Mouse (Mus musculus) embryo, embryonic 9.5 days (tissue): ENCODE results near the gene Zfp280b.
"Not testable (repeated sequence)": the region's sequence is repeated elsewhere in the genome, so short reads cannot be mapped to it uniquely, and the experiment has no call there.

ENCODE experiments used
- DNase-seq: peaks from one replicate; pipeline ENCODE4 v3.0.0-alpha.2; 2017; ENCODE audit errors: extremely low spot score

The Zfp280b gene

DNA sequence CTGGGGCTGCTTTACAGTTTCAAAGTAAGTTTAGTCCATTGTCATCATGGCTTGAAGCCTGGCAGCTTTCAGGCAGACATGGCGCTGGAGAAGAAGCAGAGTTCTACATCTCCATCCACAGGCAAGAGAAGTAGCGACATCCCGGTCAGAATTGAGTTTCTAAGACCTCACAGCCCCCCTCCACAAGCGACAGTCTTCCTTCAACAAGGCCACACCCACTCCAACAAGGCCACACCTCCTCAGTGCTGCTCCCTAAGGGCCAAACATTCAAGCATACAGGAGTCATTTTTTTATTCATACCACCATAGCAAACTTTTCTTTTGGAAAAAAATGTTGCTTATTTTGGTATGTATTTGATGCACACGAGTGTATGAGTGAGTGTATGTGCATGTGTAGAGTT lies 2.0 kb upstream of the Zfp280b start:
- no peak for DNase-seq

DNA sequence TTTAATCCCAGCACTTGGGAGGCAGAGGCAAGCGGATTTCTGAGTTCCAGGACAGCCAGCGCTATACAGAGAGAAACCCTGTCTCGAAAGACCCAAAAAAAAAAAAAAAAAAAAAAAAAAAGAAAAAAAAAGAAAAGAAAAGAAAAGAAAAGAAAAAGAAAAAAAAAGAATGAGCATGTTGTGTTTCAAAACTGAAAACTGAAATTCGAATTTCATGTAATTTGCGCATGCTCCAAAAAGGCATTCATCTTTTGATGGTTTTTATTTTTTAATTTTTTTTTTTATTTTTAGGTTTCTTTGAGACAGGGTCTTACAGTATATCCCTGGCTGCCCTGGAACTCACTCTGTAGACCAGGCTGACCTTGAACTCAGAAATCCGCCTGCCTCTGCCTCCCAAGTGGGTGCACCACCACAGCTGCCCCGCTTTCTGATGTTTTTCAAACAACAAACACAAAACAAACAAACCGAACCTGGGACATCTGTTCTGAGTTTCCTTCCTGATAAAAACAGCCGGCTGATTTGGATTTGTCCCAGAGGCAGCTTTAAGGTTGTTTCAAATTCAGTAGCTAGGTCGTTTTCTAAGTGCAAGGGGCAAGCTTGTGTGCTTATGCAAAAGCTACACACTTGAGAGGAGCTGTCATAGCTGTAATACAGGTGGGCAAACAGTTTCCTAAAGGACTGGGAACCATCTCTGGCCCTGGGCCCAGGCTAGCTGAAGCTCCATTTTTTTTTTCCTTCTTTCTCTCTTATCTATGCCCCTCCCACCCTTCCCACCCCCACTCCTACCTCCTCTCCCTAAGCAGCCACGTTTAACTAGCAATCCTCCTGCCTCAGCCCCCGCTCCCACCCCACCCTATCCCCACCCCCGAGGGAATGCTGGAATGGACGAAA lies 694 bp upstream of the Zfp280b start:
- DNase-seq = no peak

DNA sequence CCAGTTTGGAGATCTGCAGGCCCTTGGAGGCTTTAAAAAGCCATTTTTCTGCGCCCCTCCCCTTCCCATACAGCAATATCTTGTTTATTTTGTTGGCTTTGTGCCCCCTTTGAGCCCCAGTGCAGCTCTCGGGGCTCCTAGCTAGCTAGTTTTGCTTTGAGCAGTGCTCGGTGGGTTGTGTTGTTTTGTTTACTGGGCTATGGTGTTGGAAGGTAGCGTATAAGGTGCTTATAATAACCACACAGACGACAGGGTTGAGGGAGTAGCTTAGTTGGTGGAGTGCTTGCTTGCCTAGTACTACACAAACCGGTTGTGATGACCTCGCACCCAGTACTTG lies 637 bp downstream of the Zfp280b start:
- DNase-seq = no peak

DNA sequence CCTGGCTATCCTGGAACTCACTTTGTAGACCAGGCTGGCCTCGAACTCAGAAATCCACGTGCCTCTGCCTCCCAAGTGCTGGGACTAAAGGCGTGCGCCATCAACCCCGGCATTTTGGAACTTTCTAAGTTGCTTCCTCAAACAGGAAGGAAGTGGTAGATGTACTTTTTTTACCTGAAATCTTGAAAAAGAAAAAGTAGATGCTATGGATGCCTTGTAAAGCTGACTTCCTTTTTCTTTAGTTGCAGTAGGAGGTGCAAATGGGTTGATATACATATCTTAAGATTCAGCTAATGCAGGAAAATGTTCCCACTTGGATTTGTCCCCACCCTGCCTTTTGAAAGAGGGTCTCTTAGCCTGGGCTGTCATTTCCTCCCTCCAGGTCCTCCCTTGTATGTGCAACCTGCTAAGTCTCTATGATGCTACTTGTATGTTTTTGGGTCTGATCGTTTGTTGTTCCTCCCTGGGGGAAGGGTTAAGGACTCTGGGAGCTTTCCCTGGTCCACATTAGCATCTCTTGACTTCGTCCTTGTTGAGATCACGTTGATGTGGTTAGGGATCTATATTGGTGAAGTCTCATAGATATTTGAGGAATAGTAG lies 1.7 kb downstream of the Zfp280b start:
- DNase-seq = no peak

DNA sequence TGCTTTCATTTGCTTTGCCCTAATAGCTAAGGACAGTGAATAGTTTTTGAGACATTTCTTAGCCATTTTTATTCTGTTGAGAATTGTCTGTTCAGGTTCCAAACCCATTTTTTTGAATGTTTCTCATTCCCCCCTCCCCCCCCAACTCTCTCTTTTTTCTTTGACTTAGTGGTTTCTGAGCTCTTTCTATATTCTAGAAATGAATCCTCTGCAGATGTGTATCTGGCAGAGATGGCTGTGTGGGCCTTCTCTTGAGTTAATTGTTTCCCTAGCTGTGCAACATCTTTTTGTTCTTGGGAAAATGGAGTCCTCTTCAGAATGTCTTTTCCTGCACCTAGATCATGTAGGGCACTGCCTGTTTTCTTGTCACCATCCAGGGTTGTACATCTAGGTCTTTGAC lies 2.8 kb downstream of the Zfp280b start:
- DNase-seq = no peak

DNA sequence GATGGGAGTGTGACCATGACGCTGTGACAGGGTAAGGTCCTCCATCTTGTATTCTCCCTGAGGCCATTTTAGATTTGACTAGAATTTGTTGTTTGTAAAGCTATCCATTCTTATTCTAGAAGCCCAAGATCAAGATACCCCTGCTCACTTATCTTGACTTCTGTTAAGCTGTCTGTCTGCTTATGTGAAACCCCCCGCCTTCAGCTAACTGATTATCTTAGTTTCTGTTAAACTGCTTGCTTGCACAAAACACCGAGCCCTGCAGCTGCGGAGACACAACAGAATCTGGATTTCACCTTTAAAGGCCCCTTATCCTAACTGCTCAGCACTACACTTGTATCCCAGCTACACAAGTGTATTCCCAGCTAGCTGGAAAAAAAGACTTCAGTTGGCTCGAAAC lies 4.5 kb downstream of the Zfp280b start:
- no peak for DNase-seq

DNA sequence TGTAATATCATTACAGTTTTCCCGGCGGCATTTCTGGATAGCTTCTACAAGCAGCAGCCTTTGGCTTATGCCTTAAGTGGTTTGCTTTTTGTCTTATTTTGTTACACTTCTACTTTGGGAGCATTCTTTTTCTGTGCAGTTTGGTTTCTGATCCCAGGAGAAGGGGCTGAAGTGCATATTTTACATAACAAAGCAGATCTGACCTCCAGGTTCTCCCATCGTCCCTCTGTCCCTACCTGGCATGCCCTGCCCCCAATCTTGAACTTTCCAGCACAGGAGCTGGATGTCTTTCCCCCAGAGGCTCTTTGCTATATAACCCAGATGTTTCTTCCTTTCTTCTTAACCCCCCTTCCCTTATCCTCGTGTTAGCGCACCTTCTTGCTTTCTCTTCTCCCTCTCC lies 12.9 kb downstream of the Zfp280b start:
- DNase-seq = no peak

DNA sequence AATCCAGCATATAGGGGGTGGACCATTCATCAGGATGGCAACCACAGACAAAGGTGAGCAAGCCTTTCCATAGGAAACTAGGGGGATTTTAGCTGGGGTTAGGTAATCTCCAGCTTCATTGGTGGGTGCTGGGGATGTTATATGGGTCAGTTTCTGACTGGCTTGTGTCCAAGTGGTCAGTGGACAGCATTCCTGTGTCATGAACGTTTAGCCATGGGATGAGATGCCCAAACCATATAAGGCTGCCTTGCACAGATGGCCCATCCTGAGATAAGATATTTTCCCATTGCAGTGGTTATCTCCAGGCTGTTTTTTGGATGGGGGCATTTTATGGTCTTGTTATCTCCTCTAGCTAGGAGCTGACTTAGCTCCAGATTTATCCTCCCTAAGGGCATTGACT lies 14.3 kb downstream of the Zfp280b start:
- no peak for DNase-seq

DNA sequence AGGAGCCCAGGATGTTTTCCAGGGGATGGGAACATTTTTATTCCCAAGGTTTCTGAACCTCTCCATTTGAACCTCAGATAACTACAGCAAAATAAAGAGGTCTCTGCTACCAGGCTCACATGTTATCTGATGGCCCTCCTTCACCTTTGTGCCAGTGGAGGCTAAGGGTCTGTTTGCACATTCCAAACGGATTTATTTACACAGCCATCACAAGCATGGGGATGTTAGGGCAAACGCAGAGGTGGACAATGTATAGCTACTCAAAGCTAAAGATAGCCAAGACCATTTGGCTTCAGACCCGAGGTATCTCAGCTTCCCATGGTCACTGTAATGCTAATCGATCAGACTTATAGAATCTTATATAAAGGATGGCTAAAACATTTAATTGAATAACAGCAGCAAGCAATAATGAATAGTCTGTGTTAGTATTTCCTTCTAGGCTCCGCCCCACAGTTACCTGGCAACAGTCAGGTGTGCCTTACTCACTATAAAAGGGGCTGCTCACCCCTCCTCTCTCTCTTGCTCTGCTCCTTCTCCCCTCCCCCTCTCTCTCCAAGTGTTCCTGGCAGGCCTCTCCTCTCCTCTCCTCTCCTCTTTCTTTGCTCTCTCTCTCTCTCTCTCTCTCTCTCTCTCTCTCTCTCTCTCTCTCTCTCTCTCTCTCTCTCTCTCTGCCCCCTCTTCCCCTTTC lies 14.9 kb downstream of the Zfp280b start:
- no peak for DNase-seq

DNA sequence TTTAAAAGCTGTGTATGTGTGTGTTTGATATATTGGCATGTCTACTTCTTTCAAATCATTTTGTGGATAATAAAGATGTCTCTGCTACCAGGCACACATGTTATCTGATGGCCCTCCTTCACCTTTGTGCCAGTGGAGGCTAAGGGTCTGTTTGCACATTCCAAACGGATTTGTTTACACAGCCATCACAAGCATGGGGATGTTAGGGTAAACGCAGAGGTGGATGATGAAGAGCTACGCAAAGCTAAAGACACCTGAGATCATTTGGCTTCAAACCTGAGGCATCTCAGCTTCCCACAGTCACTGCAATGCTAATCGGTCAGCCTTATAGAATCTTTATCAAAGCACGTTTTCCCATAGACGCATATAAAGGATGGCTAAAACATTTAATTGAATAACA lies 16.5 kb downstream of the Zfp280b start:
- DNase-seq = no peak

DNA sequence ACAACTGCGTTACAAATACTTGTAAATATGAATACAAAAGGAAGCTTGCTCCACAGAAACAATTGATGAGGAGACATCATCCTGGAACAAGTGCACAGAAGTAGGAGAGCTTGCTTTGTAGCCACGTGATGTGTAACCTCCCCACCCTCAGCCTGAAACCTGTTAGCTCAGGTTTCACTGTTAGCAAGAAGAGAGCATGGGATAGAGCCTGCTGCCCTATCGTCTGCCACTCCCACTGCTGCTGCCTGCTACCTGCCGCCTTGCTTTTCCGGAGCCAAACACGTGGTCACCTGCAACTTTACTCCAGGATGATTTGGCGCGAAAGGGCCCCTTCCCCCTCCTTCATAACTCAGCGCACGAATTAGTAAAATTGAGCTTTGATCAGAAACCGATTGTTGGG lies 19.4 kb downstream of the Zfp280b start:
- no peak for DNase-seq

DNA sequence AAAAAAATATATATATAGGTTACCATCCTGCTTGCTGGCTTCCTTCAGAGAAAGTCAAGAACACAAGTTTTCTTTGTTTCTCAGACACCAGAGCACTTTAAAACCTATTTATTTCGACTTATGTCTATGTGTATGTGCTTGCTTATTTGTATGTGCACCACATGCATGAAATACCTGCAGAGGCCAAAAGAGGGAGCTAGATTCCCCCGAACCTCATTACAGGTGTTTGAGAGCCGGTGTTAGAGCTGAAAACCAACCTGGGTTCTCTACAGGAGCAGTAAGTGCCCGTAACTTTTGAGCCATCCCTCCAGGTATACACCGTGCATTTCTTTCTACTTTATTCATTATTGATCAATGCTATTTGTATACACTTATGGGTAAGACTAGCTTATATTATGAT lies 30.0 kb downstream of the Zfp280b start:
- DNase-seq = no peak

DNA sequence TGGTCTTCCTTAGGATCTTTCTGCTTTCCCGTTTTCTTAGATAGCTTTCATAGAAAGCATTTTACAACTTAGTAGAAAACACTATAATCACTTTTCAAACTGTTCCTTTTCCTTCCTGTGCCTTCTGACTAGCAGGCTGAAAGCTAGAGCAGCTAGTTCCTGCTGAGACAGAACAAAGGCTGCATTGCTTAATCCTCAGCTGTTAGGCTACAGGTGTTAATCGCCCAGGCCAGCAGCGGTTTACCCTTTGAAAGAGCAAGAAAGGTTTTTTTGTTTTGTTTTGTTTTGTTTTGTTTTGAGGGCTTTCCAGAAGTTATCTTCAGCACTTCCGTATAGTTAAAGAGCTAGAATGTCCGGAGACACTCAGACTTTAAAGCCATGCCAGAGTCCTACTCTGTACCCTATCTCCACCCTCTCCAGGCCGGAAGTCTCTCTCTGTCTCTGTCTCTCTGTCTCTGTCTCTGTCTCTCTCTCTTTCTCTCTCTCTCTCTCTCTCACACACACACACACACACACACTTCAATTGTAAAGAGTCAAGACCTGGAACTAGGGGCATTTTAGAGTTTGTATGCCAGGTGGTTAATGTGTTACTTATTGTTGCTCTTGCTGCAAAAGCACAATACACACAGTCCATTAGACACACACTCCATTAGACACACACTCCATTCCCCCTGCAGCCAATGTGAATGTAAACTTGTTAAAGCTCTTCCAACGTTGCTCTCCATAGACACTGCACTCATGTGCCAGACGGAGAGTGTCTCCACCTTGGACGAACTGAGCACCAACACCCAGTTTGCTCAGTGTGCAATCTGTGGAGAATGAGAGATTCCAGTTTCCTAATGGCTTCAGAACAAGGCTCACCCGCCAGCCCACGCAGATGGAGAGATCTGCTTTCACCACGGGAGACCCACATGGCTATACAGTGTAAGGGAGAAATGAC lies 35.5 kb downstream of the Zfp280b start:
- DNase-seq = no peak

DNA sequence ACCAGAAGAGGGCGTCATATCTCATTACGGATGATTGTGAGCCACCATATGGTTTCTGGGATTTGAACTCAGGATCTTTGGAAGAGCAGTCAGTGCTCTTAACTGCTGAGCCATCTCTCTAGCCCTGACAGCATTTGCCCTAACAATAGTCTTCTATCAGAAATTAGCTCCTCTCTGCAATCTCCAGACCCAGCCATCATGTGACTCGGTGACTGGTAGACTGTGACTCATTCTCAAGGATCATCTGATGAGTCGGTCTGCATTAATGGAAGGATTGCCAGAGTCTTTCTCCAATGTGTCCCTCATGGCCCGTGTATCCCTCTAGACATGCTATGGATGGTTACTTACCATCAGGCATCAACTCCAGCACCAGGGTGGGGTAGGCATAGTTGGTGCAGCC lies 39.6 kb downstream of the Zfp280b start:
- not testable (repeated sequence) for DNase-seq

DNA sequence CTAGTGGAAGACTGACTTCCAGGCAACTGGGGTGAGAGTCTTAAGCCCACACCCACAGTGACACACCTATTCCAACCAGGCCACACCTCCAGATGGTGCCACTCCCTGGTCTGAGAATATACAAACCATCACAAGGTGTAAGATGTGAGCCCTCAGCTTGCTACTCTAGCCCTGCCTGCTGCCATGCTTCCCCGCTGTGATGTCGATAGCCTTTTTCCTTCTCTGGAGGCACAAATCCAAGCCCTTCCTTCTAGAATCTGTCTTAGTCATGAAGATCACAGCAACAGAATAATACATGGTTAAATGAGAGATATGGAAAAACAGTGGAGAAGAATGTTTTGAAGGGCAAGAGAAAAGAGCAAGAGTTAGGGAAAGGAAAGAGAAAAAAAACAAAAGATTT lies 44.6 kb downstream of the Zfp280b start:
- DNase-seq = not testable (repeated sequence)
